Mouse (Mus musculus) lung, embryonic 15.5 days (tissue): ENCODE data around the gene Tsen54. TPM values are rescaled to one million over a fixed set of nuclear protein-coding genes. Genes with fewer than 3 reads are reported as not detected.
A peak's percentile ranks its signal among the peaks of the same experiment; 100 is the strongest.

Experiments used
- ATAC-seq: fragments of 200-750 bp; cut with Nextera tagmentation; 2 replicates; pipeline ENCODE4 v1.8.0; 2017; ENCODE audit warnings: moderate number of reproducible peaks, borderline replicate concordance; ENCODE audit not compliant: low FRiP score, low TSS enrichment; ENCODE audit errors: extremely low read depth
- H3K27ac ChIP-seq: fragments of 300-500 bp; sonication (generic); 2 replicates; pipeline ENCODE4 v1.5.1; 2015; ENCODE audit warnings: moderate library complexity, mild to moderate bottlenecking, inconsistent platforms
- H3K27me3 ChIP-seq: fragments of 300-500 bp; sonication (generic); 2 replicates; pipeline ENCODE4 v1.6.1; 2015; ENCODE audit warnings: inconsistent platforms
- H3K36me3 ChIP-seq: fragments of 300-500 bp; sonication (generic); 2 replicates; pipeline ENCODE4 v1.6.1; 2015; ENCODE audit warnings: inconsistent platforms
- H3K4me1 ChIP-seq: fragments of 300-500 bp; sonication (generic); 2 replicates; pipeline ENCODE4 v1.6.1; 2015; ENCODE audit warnings: inconsistent platforms
- H3K4me2 ChIP-seq: fragments of 300-500 bp; sonication (generic); 2 replicates; pipeline ENCODE4 v1.6.1; 2015; ENCODE audit warnings: inconsistent platforms, mild to moderate bottlenecking, moderate library complexity
- H3K4me3 ChIP-seq: fragments of 300-500 bp; sonication (generic); 2 replicates; pipeline ENCODE4 v1.5.1; 2015; ENCODE audit warnings: mild to moderate bottlenecking, inconsistent platforms
- H3K9ac ChIP-seq: fragments of 300-500 bp; sonication (generic); 2 replicates; pipeline ENCODE4 v1.6.1; 2015; ENCODE audit warnings: inconsistent platforms
- H3K9me3 ChIP-seq: fragments of 300-500 bp; sonication (generic); 2 replicates; pipeline ENCODE4 v1.6.1; 2016; ENCODE audit warnings: inconsistent platforms
- WGBS: fragments of 180-500 bp; shearing (Covaris S2); methylation state at CpG from one replicate; pipeline ENCODE4 v1.1.7; 2015; 5-methylcytosine and 5-hydroxymethylcytosine counted together
- polyA plus RNA-seq: library from polyadenylated mRNA; unstranded; fragments of >200 nt; fragmentation: Nextera tagmentation; extraction: Ambion mirVana; gene quantifications from 2 replicates; pipeline ENCODE4 v1.2.1, GENCODE M21; 2015

Gene Tsen54
- polyA plus RNA-seq, 1 experiment from 2014 or later: 37.3 TPM

GRCm38 (mm10) chr11:115833021-115833513 is 18.5 kb downstream of the Tsen54 start:
- Histone ChIP-seq H3K36me3 (no peaks in the 10 kb centered on the region), H3K27me3 (no peaks in the 10 kb centered on the region), H3K9me3 (no peaks in the 10 kb centered on the region), H3K4me3 (no peak overlapping the region), H3K27ac (peak overlapping the region; percentile 91), H3K4me1 (peaks cover 95% of the 10 kb centered on the region), H3K4me2 (peak overlapping the region; percentile 29), H3K9ac (no peak overlapping the region)
- ATAC-seq: peak; percentile 20; the same call in 1 of the 2 replicates
- WGBS: 16% methylated on average over 8 of the region's 8 CpGs

GRCm38 (mm10) chr11:115834033-115834432 is 19.5 kb downstream of the Tsen54 start:
- no peaks in the 10 kb centered on the region for H3K27me3 ChIP-seq
- H3K27ac ChIP-seq: peak overlapping the region; percentile 91
- 62% methylated on average over 6 of the region's 6 CpGs for WGBS
- no peaks in the 10 kb centered on the region for H3K9me3 ChIP-seq
- peaks cover 95% of the 10 kb centered on the region for H3K4me1 ChIP-seq
- no peak overlapping the region for H3K4me3 ChIP-seq
- no peak overlapping the region; the same call in 1 of the 2 replicates for H3K4me2 ChIP-seq
- H3K9ac ChIP-seq: no peak overlapping the region
- ATAC-seq: no peak
- H3K36me3 ChIP-seq: no peaks in the 10 kb centered on the region

- no peak overlapping the region for H3K9ac ChIP-seq
- H3K4me2 ChIP-seq: no peak overlapping the region
- no peaks in the 10 kb centered on the region for H3K36me3 ChIP-seq
- WGBS: 41% methylated on average over 11 of the region's 11 CpGs
- H3K27ac ChIP-seq: peak overlapping the region; percentile 75
- peaks cover 89% of the 10 kb centered on the region for H3K4me1 ChIP-seq
- H3K27me3 ChIP-seq: no peaks in the 10 kb centered on the region
- H3K4me3 ChIP-seq: no peak overlapping the region
- no peaks in the 10 kb centered on the region for H3K9me3 ChIP-seq
- ATAC-seq: peak; percentile 23
These were observed 22.3 kb downstream of the Tsen54 start for GRCm38 (mm10) chr11:115836656-115837395.

GRCm38 (mm10) chr11:115837606-115838345 is 23.3 kb downstream of the Tsen54 start:
- Histone ChIP-seq H3K4me3 (no peak overlapping the region), H3K9me3 (no peaks in the 10 kb centered on the region), H3K27me3 (no peaks in the 10 kb centered on the region), H3K36me3 (no peaks in the 10 kb centered on the region), H3K4me1 (peaks cover 89% of the 10 kb centered on the region), H3K9ac (no peak overlapping the region), H3K4me2 (no peak overlapping the region), H3K27ac (peak overlapping the region; percentile 75)
- ATAC-seq: no peak
- 76% methylated on average over 22 of the region's 22 CpGs for WGBS

GRCm38 (mm10) chr11:115838895-115839311 is 24.4 kb downstream of the Tsen54 start:
- Histone ChIP-seq H3K27ac (peak overlapping the region; percentile 75), H3K9me3 (no peaks in the 10 kb centered on the region), H3K9ac (no peak overlapping the region), H3K27me3 (no peaks in the 10 kb centered on the region), H3K36me3 (no peaks in the 10 kb centered on the region), H3K4me1 (peaks cover 87% of the 10 kb centered on the region), H3K4me2 (peak overlapping the region; percentile 1; the same call in 1 of the 2 replicates), H3K4me3 (no peak overlapping the region)
- 36% methylated on average over 4 of the region's 4 CpGs for WGBS
- ATAC-seq: no peak

- Histone ChIP-seq H3K4me1 (peaks cover 84% of the 10 kb centered on the region), H3K4me3 (no peak overlapping the region), H3K27ac (peak overlapping the region; percentile 75), H3K4me2 (no peak overlapping the region), H3K36me3 (no peaks in the 10 kb centered on the region), H3K27me3 (no peaks in the 10 kb centered on the region), H3K9me3 (no peaks in the 10 kb centered on the region), H3K9ac (no peak overlapping the region)
- ATAC-seq: no peak
- WGBS: 50% methylated on average over 3 of the region's 3 CpGs
These were observed 25.2 kb downstream of the Tsen54 start for GRCm38 (mm10) chr11:115839732-115840131.

- H3K27me3 ChIP-seq: no peaks in the 10 kb centered on the region
- peaks cover 72% of the 10 kb centered on the region for H3K4me1 ChIP-seq
- ATAC-seq: no peak
- WGBS: 85% methylated on average over 6 of the region's 6 CpGs
- H3K27ac ChIP-seq: peak overlapping the region; percentile 92
- H3K9ac ChIP-seq: no peak overlapping the region
- no peak overlapping the region for H3K4me3 ChIP-seq
- H3K9me3 ChIP-seq: 0 out of 2 replicates have a peak, but pooled peaks cover 4% of the 10 kb centered on the region
- H3K4me2 ChIP-seq: no peak overlapping the region
- peaks cover 13% of the 10 kb centered on the region for H3K36me3 ChIP-seq
These were observed 26.5 kb downstream of the Tsen54 start for GRCm38 (mm10) chr11:115841044-115841443.

- no peaks in the 10 kb centered on the region for H3K27me3 ChIP-seq
- H3K4me3 ChIP-seq: no peak overlapping the region
- H3K36me3 ChIP-seq: peaks cover 22% of the 10 kb centered on the region
- H3K27ac ChIP-seq: peak overlapping the region; percentile 92
- H3K9me3 ChIP-seq: 0 out of 2 replicates have a peak, but pooled peaks cover 4% of the 10 kb centered on the region
- 17% methylated on average over 6 of the region's 6 CpGs for WGBS
- no peak overlapping the region for H3K9ac ChIP-seq
- peak; percentile 65 for ATAC-seq
- peak overlapping the region; percentile 10; the same call in 1 of the 2 replicates for H3K4me2 ChIP-seq
- peaks cover 64% of the 10 kb centered on the region for H3K4me1 ChIP-seq
These were observed 27.5 kb downstream of the Tsen54 start for GRCm38 (mm10) chr11:115841961-115842550.

- Histone ChIP-seq H3K4me1 (peaks cover 51% of the 10 kb centered on the region), H3K36me3 (peaks cover 29% of the 10 kb centered on the region), H3K4me3 (no peak overlapping the region), H3K9ac (no peak overlapping the region), H3K9me3 (0 out of 2 replicates have a peak, but pooled peaks cover 4% of the 10 kb centered on the region), H3K4me2 (no peak overlapping the region), H3K27me3 (no peaks in the 10 kb centered on the region), H3K27ac (peak overlapping the region; percentile 92)
- no peak for ATAC-seq
- whole genome bisulfite sequencing: 75% methylated on average over 12 of the region's 14 CpGs
These were observed 28.8 kb downstream of the Tsen54 start for GRCm38 (mm10) chr11:115843141-115843890.

GRCm38 (mm10) chr11:115843891-115844239 is 29.3 kb downstream of the Tsen54 start:
- Histone ChIP-seq H3K36me3 (peaks cover 29% of the 10 kb centered on the region), H3K9ac (no peak overlapping the region), H3K9me3 (0 out of 2 replicates have a peak, but pooled peaks cover 4% of the 10 kb centered on the region), H3K27me3 (no peaks in the 10 kb centered on the region), H3K4me2 (no peak overlapping the region), H3K4me3 (no peak overlapping the region), H3K4me1 (peaks cover 46% of the 10 kb centered on the region), H3K27ac (peak overlapping the region; percentile 65)
- ATAC-seq: no peak
- 77% methylated on average over 5 of the region's 5 CpGs for WGBS

- H3K27me3 ChIP-seq: no peaks in the 10 kb centered on the region
- H3K4me1 ChIP-seq: peaks cover 42% of the 10 kb centered on the region
- peaks cover 29% of the 10 kb centered on the region for H3K36me3 ChIP-seq
- H3K9ac ChIP-seq: no peak overlapping the region
- H3K27ac ChIP-seq: peak overlapping the region; percentile 65
- no peak overlapping the region for H3K4me2 ChIP-seq
- 0 out of 2 replicates have a peak, but pooled peaks cover 4% of the 10 kb centered on the region for H3K9me3 ChIP-seq
- no peak for ATAC-seq
- 56% methylated on average over 8 of the region's 8 CpGs for WGBS
- H3K4me3 ChIP-seq: no peak overlapping the region
These were observed 29.7 kb downstream of the Tsen54 start for GRCm38 (mm10) chr11:115844240-115844639.
